Mouse (Mus musculus): Measurements from ENCODE around the gene Plg.

Gene Plg

GRCm38 (mm10) chr17:12377981-12378705 is at the start of gene Plg:
TSS of gene Plg (plus strand) at chr17:12378608.
- no peak for DNase-seq

DNA sequence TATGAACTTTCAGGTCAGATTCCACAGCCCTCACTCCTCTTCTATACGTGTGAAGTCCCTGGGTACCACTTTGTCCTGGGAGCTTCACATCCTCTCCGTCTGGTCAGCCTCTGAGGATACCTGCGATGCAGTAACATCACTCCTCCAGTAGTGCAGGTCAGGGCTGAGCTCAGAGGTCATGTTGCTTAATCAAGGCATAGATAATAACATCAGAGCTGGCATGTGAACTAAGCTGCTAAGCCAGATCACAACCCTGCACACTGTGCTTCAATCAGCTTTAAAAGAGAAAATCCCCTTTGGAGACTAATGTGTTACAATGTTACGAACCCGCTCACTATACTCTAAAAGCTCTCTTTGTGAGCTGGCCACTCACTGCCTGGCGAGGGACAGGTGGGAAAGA is 43.3 kb upstream of the Plg start:
- no peak for DNase-seq

DNA sequence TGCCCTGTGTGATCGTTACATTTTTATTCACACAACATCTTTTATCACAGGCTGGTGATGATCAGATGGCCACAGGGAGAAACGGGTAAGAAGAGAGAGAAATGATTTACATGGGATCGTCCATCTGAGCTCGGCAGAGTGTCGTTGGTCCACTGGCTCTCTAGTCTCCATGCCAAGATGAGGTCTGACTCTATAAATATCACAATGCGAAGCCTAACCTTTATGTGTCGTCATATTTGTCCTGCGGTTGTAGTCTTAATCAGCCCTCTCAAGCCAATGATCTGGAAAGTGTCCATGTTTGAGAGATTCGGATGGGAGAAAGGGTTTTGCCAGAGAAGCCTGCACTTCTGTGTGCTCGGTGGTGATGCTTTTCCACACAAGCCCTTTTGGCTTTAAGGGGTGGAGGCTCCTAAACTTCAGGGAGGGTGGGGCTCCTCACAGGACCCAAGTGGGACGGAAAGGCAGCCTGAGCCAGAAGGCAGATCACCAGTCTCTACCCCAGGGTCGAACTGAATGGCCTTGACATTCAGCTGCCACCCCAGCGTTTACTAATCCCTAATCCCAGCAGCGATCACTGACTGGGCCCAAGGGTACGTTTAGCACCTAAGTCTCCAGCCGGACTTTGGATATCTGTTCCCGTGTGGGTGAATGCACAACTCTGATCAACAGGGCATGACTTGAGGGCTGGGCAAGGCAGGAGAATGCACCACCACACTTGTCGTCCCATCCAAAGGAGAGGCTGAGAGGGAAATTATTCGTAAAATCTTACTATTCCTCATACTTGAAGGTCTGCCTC is 42.1 kb upstream of the Plg start:
- peak; percentile 43 for DNase-seq

GRCm38 (mm10) chr17:12337156-12337555 is 41.3 kb upstream of the Plg start:
- DNase-seq = peak; percentile 34

- no peak for DNase-seq
Measured at GRCm38 (mm10) chr17:12343702-12344376, 34.6 kb upstream of the Plg start.

DNA sequence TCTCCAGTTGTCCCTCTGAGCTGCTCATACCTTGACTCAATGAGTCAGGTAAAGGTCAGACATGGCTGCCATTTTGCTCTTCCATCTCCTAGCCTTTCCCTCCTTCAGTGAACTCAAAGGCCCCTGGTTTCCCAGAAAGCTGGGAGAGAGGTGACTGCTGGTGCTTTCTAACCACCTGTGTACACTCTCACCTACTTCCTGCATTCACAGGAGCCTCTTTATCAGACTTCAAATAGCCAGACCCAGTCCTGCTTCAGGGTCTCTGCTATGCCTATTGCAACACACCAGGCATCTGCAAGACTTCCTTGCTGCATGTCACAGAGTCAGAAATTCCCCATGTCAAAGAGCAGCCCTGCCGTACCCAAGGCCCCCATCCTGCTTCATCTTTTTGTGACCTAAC is 30.9 kb upstream of the Plg start:
- no peak for DNase-seq

GRCm38 (mm10) chr17:12351564-12351963 is 26.8 kb upstream of the Plg start:
- DNase-seq = no peak

- DNase-seq = no peak
Measured at GRCm38 (mm10) chr17:12352781-12353180, 25.6 kb upstream of the Plg start.

DNA sequence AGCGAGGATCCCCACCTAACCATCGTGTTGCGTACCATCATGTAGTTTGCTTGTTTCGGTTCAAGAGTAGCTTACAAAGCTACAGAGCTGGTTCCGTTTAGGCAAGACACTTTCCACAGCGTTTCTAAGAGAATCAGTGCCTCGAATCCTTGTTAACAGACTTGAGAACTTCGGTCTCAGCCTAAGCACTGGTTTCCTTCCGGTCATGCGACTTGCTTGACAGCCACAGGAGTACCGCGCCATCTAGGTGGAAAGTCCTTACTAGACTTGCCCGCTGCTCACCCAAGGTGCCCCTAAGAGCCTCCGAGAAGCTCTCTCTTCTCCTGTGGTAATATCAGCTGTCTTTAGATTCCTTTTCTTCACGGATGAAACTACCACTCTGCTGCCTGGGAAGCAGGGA is 18.5 kb upstream of the Plg start:
- DNase-seq = no peak

- no peak for DNase-seq
Measured at GRCm38 (mm10) chr17:12363601-12364425, 14.6 kb upstream of the Plg start.

GRCm38 (mm10) chr17:12364426-12364735 is 14.0 kb upstream of the Plg start:
- no peak for DNase-seq

- peak; percentile 73 for DNase-seq
Measured at GRCm38 (mm10) chr17:12367373-12367930, 11.0 kb upstream of the Plg start.

- DNase-seq = no peak
Measured at GRCm38 (mm10) chr17:12369393-12369792, 9.0 kb upstream of the Plg start.

- no peak for DNase-seq
Measured at GRCm38 (mm10) chr17:12370289-12370688, 8.1 kb upstream of the Plg start.

GRCm38 (mm10) chr17:12371310-12371925 is 7.0 kb upstream of the Plg start:
- DNase-seq = peak; percentile 13

GRCm38 (mm10) chr17:12372021-12372420 is 6.4 kb upstream of the Plg start:
- peak; percentile 77 for DNase-seq

DNA sequence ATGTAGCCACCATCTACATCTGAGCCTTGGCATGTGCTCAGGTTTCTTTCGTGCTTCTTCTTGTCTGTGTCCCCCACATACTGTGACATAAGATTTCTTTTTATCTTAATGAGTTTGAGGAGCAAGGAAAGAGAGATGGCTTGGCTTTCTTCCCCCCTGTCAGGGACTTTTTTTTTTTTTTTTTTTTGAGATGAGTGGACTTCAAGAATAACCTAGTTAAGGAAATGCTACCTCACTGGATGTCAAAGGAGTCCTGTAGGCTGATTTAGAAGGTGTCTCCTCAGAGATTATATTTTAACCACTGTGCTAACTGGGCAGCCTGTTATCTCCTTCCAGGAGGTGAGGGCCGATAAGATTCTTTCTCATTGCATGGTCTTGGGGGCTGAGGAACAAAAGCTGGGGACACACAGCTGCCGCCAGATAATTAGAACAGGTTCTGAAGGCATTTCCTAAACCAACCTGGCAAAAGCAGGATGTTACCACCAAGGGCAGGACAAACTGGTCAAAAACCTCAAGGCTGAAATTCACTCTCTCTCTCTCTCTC is 4.7 kb upstream of the Plg start:
- no peak for DNase-seq

DNA sequence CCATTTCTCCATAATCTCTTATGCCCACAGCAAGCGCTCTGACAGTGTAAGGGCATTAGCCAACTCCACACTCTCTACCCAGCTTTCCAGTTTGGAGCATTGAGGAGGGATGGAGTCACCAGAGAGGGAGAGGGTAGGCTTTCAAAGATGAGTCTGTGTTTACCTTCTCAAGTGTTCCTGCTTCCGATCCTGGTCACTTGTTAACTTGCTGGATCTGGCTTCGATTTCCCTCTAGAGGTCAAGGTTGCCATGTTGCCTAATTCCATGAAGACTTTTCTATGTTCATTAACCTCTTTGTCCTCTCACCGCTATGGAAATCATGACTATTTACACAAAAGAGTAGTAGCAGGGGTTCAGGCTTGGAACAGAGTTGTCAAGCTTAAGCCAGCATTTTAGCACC is 1.9 kb downstream of the Plg start:
- DNase-seq = no peak

- no peak for DNase-seq
Measured at GRCm38 (mm10) chr17:12381579-12381978, 3.2 kb downstream of the Plg start.

DNA sequence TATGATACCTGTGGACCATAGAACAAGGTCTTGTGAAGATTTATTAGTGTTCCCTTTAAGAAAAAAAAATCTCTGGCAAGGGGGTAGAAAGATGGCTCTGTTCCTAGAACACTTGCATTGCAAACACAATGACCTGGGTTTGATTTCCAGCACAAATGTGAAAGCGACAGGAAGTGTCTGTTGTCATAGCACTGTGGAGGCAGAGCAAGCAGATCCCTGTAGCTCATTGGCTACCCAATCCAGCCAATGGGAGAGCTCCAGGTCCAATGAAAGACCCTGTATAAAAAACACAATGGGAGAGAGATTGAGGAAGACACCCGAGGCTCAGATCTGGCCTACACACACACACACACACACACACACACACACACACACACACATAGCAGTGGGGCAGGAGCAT is 4.1 kb downstream of the Plg start:
- DNase-seq = no peak

GRCm38 (mm10) chr17:12385049-12385794 is 6.8 kb downstream of the Plg start:
- peak; percentile 7 for DNase-seq

Data from kidney, adult 18-20 months (tissue).